Mouse (Mus musculus) heart, embryonic 13.5 days (tissue): Measurements from ENCODE around the gene Npas4. TPM values are rescaled to one million over a fixed set of nuclear protein-coding genes. Genes with fewer than 3 reads are reported as not detected.
"Not testable (repeated sequence)": the region's sequence is repeated elsewhere in the genome, so short reads cannot be mapped to it uniquely, and the experiment has no call there.

ENCODE experiments used
- ATAC-seq: fragments of 200-750 bp; cut with Nextera tagmentation; 2 replicates; pipeline ENCODE4 v1.8.0; 2017; ENCODE audit warnings: moderate TSS enrichment; ENCODE audit not compliant: insufficient number of reproducible peaks, low FRiP score, low TSS enrichment; ENCODE audit errors: extremely low read depth
- H3K27ac ChIP-seq: fragments of 300-500 bp; sonication (generic); replicated peaks from 2 replicates; pipeline ENCODE4 v1.5.1; 2015; ENCODE audit warnings: moderate library complexity, mild to moderate bottlenecking, inconsistent platforms
- H3K27me3 ChIP-seq: fragments of 300-500 bp; sonication (generic); replicated peaks from 2 replicates; pipeline ENCODE4 v1.6.1; 2015; ENCODE audit warnings: mild to moderate bottlenecking, inconsistent platforms
- H3K36me3 ChIP-seq: fragments of 300-500 bp; sonication (generic); 2 replicates; pipeline ENCODE4 v1.6.1; 2015; ENCODE audit warnings: mild to moderate bottlenecking, inconsistent platforms
- H3K4me1 ChIP-seq: fragments of 300-500 bp; sonication (generic); 2 replicates; pipeline ENCODE4 v1.6.1; 2015; ENCODE audit warnings: inconsistent platforms
- H3K4me2 ChIP-seq: fragments of 300-500 bp; sonication (generic); 2 replicates; pipeline ENCODE4 v1.6.1; 2015; ENCODE audit warnings: inconsistent platforms, mild to moderate bottlenecking, moderate library complexity
- H3K4me3 ChIP-seq: fragments of 300-500 bp; sonication (generic); 2 replicates; pipeline ENCODE4 v1.5.1; 2015; ENCODE audit warnings: moderate library complexity, mild to moderate bottlenecking, inconsistent platforms
- H3K9ac ChIP-seq: fragments of 300-500 bp; sonication (generic); 2 replicates; pipeline ENCODE4 v1.6.1; 2015; ENCODE audit warnings: inconsistent platforms, mild to moderate bottlenecking, moderate library complexity
- H3K9me3 ChIP-seq: fragments of 300-500 bp; sonication (generic); 2 replicates; pipeline ENCODE4 v1.6.1; 2016; ENCODE audit warnings: inconsistent platforms
- WGBS: fragments of 180-500 bp; shearing (Covaris S2); methylation state at CpG from one replicate; pipeline ENCODE4 v1.1.7; 2015; ENCODE audit warnings: mixed read lengths; 5-methylcytosine and 5-hydroxymethylcytosine counted together
- polyA plus RNA-seq: library from polyadenylated mRNA; unstranded; fragments of >200 nt; fragmentation: Nextera tagmentation; extraction: Ambion mirVana; gene quantifications from 2 replicates; pipeline ENCODE4 v1.2.1, GENCODE M21; 2015

Gene Npas4
- polyA plus RNA-seq, 1 experiment from 2014 or later: 0.09 TPM

GRCm38 (mm10) chr19:5017611-5018010 lies 27.5 kb upstream of the Npas4 start:
- Histone ChIP-seq H3K27ac (no peak overlapping the region), H3K27me3 (no peaks in the 10 kb centered on the region), H3K9me3 (no peaks in the 10 kb centered on the region), H3K4me1 (peaks cover 34% of the 10 kb centered on the region), H3K36me3 (no peaks in the 10 kb centered on the region), H3K4me3 (no peak overlapping the region), H3K4me2 (no peak overlapping the region), H3K9ac (no peak overlapping the region)
- WGBS: 65% methylated on average over 4 of the region's 4 CpGs
- no peak for ATAC-seq

DNA sequence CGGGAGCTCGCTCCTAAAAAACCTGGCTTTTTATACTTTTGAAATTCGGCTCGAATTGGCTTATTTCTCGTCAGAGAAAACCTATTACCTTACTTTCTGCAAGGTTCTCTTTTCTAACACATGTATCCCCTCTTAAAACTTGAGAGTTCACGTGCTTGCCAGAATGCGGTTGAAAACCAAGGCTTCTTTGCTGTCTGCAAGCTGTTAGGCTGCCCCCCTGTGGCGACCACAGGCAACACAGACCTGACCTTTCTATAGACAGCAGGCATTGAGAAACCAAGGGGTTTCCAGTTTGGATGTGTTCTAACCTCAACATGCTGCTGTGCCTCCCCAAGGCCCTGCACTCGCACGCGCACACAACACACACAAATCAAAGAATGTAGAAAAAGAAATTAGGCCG lies 26.7 kb upstream of the Npas4 start:
- ATAC-seq: no peak
- Histone ChIP-seq H3K36me3 (no peaks in the 10 kb centered on the region), H3K4me2 (peak overlapping the region; percentile 59), H3K4me1 (peaks cover 34% of the 10 kb centered on the region), H3K9ac (peak overlapping the region; percentile 62), H3K27me3 (no peaks in the 10 kb centered on the region), H3K27ac (peak overlapping the region; percentile 96), H3K4me3 (0 out of 2 replicates have a peak overlapping the region, but pooled peaks have one; percentile 8), H3K9me3 (no peaks in the 10 kb centered on the region)
- WGBS: 20% methylated on average over 12 of the region's 12 CpGs

DNA sequence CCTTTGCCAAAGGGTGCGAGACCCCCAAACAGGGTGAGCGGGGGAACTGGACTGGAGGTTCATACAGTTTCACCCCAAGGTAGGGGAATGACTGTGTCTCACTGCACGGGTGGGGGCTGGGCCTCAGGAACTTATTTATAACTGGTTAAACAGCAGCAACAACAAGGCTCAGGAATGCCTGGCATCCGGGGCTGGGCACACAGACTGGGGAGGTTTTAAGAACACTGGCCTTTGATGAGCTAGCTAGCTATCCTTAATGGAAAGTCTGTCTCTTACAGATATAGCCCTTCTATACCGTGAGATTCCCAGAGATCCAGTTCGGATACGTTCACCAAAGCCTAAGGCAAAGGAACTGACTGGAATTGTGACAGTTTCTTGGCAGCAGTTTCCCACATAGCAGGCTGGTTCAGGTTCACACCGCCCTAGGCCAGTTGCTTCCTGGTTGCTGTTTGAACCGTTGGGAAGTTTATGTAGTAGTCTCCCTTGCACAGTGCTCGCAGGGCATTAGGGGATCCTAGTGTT lies 26.2 kb upstream of the Npas4 start:
- peak overlapping the region; percentile 62 for H3K9ac ChIP-seq
- peaks cover 34% of the 10 kb centered on the region for H3K4me1 ChIP-seq
- H3K36me3 ChIP-seq: no peaks in the 10 kb centered on the region
- H3K4me2 ChIP-seq: peak overlapping the region; percentile 59
- 0 out of 2 replicates have a peak overlapping the region, but pooled peaks have one; percentile 8 for H3K4me3 ChIP-seq
- WGBS: 22% methylated on average over 10 of the region's 10 CpGs
- no peaks in the 10 kb centered on the region for H3K27me3 ChIP-seq
- peak; percentile 58 for ATAC-seq
- no peaks in the 10 kb centered on the region for H3K9me3 ChIP-seq
- peak overlapping the region; percentile 96 for H3K27ac ChIP-seq

DNA sequence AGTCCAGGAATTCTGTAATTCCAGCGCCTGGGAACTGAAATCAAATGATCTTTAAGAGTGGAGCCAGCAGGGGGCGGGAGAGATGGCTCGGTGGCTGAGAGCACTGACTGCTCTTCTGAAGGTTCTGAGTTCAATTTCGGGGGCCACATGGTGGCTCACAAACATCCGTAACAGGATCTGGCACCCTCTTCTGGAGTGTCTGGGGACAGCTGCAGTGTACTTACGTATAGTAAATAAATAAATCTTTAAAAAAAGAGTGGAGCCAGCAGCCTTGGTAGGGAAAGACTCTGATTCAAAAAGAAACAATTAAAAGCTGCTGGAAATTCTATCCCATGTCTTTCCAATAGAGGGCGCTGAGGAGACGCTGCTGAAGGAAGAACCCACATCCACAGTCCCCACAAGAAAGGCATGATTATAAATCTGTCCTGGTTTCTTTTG lies 24.9 kb upstream of the Npas4 start:
- Histone ChIP-seq H3K4me3 (no peak overlapping the region), H3K36me3 (no peaks in the 10 kb centered on the region), H3K9me3 (no peaks in the 10 kb centered on the region), H3K9ac (no peak overlapping the region), H3K4me1 (peaks cover 31% of the 10 kb centered on the region), H3K4me2 (no peak overlapping the region), H3K27ac (peak overlapping the region; percentile 96), H3K27me3 (no peaks in the 10 kb centered on the region)
- ATAC-seq: no peak
- WGBS: 18% methylated on average over 8 of the region's 8 CpGs

GRCm38 (mm10) chr19:5013138-5013537 lies 23.0 kb upstream of the Npas4 start:
- 39% methylated on average over 8 of the region's 8 CpGs for WGBS
- Histone ChIP-seq H3K9ac (no peak overlapping the region), H3K36me3 (no peaks in the 10 kb centered on the region), H3K27ac (0 out of 2 replicates have a peak overlapping the region, but pooled peaks have one; percentile 24), H3K9me3 (no peaks in the 10 kb centered on the region), H3K4me2 (no peak overlapping the region), H3K4me3 (no peak overlapping the region), H3K27me3 (no peaks in the 10 kb centered on the region), H3K4me1 (peaks cover 31% of the 10 kb centered on the region)
- no peak for ATAC-seq

- 56% methylated on average over 4 of the region's 4 CpGs for WGBS
- ATAC-seq: no peak
- no peaks in the 10 kb centered on the region for H3K27me3 ChIP-seq
- H3K4me3 ChIP-seq: no peak overlapping the region
- no peak overlapping the region for H3K4me2 ChIP-seq
- H3K9me3 ChIP-seq: no peaks in the 10 kb centered on the region
- H3K36me3 ChIP-seq: no peaks in the 10 kb centered on the region
- peaks cover 14% of the 10 kb centered on the region for H3K4me1 ChIP-seq
- no peak overlapping the region for H3K27ac ChIP-seq
- H3K9ac ChIP-seq: no peak overlapping the region
Measured at GRCm38 (mm10) chr19:5004925-5005324, 14.8 kb upstream of the Npas4 start.

GRCm38 (mm10) chr19:5003644-5004043 lies 13.5 kb upstream of the Npas4 start:
- not testable (repeated sequence) for H3K4me3 ChIP-seq, H3K9ac ChIP-seq, H3K27ac ChIP-seq, ATAC-seq, H3K4me2 ChIP-seq, H3K36me3 ChIP-seq, H3K27me3 ChIP-seq, H3K9me3 ChIP-seq
- 52% methylated on average over 2 of the region's 2 CpGs for WGBS
- peaks cover 24% of the 10 kb centered on the region for H3K4me1 ChIP-seq

DNA sequence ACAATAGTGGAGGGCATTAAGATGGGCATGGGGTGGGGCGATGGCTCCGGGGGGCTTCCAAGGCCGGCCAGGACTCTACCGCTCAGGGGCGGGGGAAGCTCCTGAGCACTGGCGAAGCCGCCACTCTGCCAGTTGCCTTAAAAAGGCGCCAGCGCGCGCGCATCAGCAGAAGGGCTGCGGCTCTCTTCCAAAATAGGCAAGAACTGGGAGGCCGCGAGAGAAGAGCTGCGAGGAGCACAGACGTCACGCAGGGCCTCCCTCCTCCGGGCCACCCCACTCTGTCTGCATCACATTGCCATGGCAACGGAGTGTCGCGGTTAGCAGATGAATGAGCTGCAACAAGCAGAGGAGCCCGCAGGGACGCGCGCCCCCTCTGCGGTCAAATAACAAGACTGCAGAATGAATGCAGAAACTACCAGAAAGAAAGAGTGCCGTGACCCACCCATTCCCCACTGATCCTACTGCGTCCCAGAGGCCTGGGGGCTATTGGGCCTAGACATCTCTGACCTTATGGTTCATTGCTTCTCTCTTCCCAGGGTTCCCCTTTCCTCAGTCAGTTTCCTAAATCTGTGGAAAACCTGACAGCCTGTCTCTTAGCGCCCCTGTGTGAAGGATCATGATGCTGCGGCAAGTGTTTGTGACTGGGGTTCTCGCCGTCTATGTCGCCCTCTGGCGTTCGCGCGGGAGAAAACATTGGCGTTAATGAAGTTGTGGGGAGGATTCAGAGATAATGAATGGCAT lies 11.7 kb upstream of the Npas4 start:
- Histone ChIP-seq H3K9me3 (no peaks in the 10 kb centered on the region), H3K27me3 (peaks cover 9% of the 10 kb centered on the region), H3K27ac (peak overlapping the region; percentile 60), H3K4me2 (peak overlapping the region; percentile 70), H3K36me3 (no peaks in the 10 kb centered on the region), H3K4me1 (peaks cover 24% of the 10 kb centered on the region), H3K9ac (peak overlapping the region; percentile 57), H3K4me3 (peak overlapping the region; percentile 43)
- ATAC-seq: peak; percentile 76; the same call in 1 of the 2 replicates
- WGBS: 2% methylated on average over 39 of the region's 39 CpGs

GRCm38 (mm10) chr19:4999445-5000140 lies 9.5 kb upstream of the Npas4 start:
- H3K4me1 ChIP-seq: peaks cover 28% of the 10 kb centered on the region
- no peak for ATAC-seq
- peaks cover 13% of the 10 kb centered on the region for H3K27me3 ChIP-seq
- no peaks in the 10 kb centered on the region for H3K9me3 ChIP-seq
- no peak overlapping the region for H3K27ac ChIP-seq
- peak overlapping the region; percentile 40 for H3K4me2 ChIP-seq
- 0 out of 2 replicates have a peak overlapping the region, but pooled peaks have one; percentile 0 for H3K9ac ChIP-seq
- no peaks in the 10 kb centered on the region for H3K36me3 ChIP-seq
- H3K4me3 ChIP-seq: no peak overlapping the region
- WGBS: 57% methylated on average over 6 of the region's 6 CpGs

DNA sequence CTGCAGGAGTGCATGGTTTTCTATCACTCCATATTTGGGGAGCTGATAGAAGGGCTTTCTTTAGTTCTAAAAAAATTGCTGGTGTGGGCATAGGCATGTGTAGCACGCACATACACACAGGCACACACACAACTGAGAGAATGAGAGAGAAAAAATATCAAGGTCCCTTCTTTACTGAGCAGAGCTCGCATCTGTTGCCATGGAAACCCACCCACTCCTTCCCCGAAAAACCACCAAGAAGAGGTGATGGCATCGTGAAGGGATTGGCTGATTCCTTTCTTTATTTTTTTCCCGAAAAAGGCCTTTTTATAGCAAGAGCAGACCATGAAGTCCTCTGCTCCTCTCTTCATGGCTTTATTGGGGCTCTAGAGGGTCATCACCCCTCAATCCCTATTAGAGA lies 3.9 kb upstream of the Npas4 start:
- Histone ChIP-seq H3K27me3 (peaks cover 57% of the 10 kb centered on the region), H3K27ac (peak overlapping the region; percentile 69; the same call in 1 of the 2 replicates), H3K9me3 (no peaks in the 10 kb centered on the region), H3K9ac (no peak overlapping the region), H3K4me1 (peaks cover 52% of the 10 kb centered on the region), H3K4me2 (no peak overlapping the region), H3K4me3 (no peak overlapping the region), H3K36me3 (no peaks in the 10 kb centered on the region)
- WGBS: 53% methylated on average over 5 of the region's 5 CpGs
- ATAC-seq: no peak

DNA sequence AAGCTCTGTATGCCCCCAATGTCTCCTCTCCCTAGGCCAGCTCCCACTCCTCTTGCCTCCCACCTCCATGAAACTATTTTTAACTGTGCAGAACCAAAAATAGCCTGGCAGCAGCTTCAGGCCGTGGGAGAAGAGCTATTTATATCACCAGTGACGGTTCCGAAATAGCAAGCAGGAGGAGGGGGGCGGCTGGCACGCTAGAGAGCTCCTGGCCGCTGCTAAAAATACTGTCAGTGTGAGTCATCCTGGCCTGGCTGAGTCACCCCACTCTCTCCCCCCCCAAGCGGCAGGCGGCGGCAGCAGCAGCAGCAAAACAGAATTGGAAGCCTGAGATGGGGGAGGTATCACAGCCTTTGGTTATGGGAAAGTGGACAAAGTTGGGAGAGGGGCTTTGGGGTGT lies 2.8 kb upstream of the Npas4 start:
- Histone ChIP-seq H3K27me3 (peaks cover 54% of the 10 kb centered on the region), H3K9me3 (no peaks in the 10 kb centered on the region), H3K27ac (peak overlapping the region; percentile 73), H3K9ac (peak overlapping the region; percentile 40), H3K4me1 (peaks cover 51% of the 10 kb centered on the region), H3K36me3 (no peaks in the 10 kb centered on the region), H3K4me2 (peak overlapping the region; percentile 48), H3K4me3 (peak overlapping the region; percentile 3; the same call in 1 of the 2 replicates)
- no peak; the same call in 1 of the 2 replicates for ATAC-seq
- 0% methylated on average over 9 of the region's 9 CpGs for WGBS
